Mouse (Mus musculus) brain, embryonic 14.5 days (tissue): ENCODE results near the gene Tyms.

ENCODE experiments used
- CTCF ChIP-seq: fragments of 200-500 bp; IDR thresholded peaks from 2 replicates; pipeline ENCODE4 v1.5.1; 2012; ENCODE audit warnings: inconsistent platforms, mild to moderate bottlenecking, moderate library complexity, borderline replicate concordance; ENCODE audit not compliant: insufficient read depth, insufficient read length; ENCODE audit errors: extremely low read depth
- POLR2A ChIP-seq: fragments of 200-500 bp; IDR thresholded peaks from 2 replicates; pipeline ENCODE4 v1.6.1; 2012; ENCODE audit warnings: mild to moderate bottlenecking, inconsistent platforms, borderline replicate concordance; ENCODE audit not compliant: poor library complexity, insufficient read depth, insufficient read length, severe bottlenecking; ENCODE audit errors: extremely low read depth

DNA sequence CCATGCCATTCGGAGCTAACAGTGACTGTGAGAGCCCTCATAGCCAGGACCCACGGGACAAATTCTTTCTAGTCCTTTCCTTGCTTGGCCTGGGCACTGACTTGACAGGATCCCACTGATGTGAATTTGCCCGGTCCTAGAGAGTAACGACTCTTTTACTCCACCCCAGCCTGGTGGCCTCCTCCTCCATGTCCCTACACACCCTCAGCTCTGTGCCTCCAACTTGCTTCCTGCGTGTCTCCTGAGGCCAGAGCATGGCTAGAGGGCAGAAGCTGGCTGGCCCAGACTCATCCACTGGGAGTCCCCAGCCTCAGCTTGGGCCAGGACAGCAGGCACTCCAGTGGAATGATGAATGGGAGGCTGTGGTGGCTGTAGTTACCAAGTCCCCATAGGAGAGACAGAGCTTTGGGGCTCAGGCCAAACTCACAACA is 34.2 kb upstream of the Tyms start:
- TF ChIP-seq CTCF (no peak), POLR2A (no peak)
